Mouse (Mus musculus) C2C12 (cell line): ENCODE results near the gene Gm5460. TPM values are rescaled to one million over a fixed set of nuclear protein-coding genes. Genes with fewer than 3 reads are reported as not detected.
A peak's percentile ranks its signal among the peaks of the same experiment; 100 is the strongest.

Source experiments
- H3K27me3 ChIP-seq: one replicate; pipeline ENCODE4 v1.6.1; 2011; ENCODE audit not compliant: control insufficient read depth, insufficient read depth, insufficient read length
- H3K36me3 ChIP-seq: one replicate; pipeline ENCODE4 v1.6.1; 2011; ENCODE audit not compliant: control insufficient read depth, insufficient read depth
- H3K4me3 ChIP-seq: one replicate; pipeline ENCODE4 v1.5.1; 2011; ENCODE audit warnings: mild to moderate bottlenecking, control low read depth; ENCODE audit not compliant: poor library complexity, insufficient read depth, severe bottlenecking
- H3K79me2 ChIP-seq: one replicate; pipeline ENCODE4 v1.6.1; 2011; ENCODE audit not compliant: control insufficient read depth, insufficient read depth
- H3K79me3 ChIP-seq: one replicate; pipeline ENCODE4 v1.6.1; 2011; ENCODE audit warnings: low read depth, control low read depth
- H3ac ChIP-seq: one replicate; pipeline ENCODE3; 2011; ENCODE audit warnings: low read depth; ENCODE audit not compliant: control insufficient read depth, insufficient read length
- CEBPB ChIP-seq: IDR thresholded peaks from one replicate; pipeline ENCODE4 v1.6.1; 2011; ENCODE audit warnings: low read depth, mild to moderate bottlenecking, control low read depth, moderate library complexity
- CTCF ChIP-seq: IDR thresholded peaks from one replicate; pipeline ENCODE4 v1.5.1; 2011; ENCODE audit not compliant: control insufficient read depth, insufficient read depth, insufficient read length
- FOSL1 ChIP-seq: IDR thresholded peaks from one replicate; pipeline ENCODE4 v1.8.0; 2011; ENCODE audit warnings: mild to moderate bottlenecking, low read length; ENCODE audit not compliant: poor library complexity, insufficient read depth, severe bottlenecking
- MAX ChIP-seq: IDR thresholded peaks from one replicate; pipeline ENCODE4 v1.6.1; 2011; ENCODE audit warnings: mild to moderate bottlenecking, control low read depth
- MYOD1 ChIP-seq: IDR thresholded peaks from one replicate; pipeline ENCODE4 v1.6.1; 2011; ENCODE audit warnings: low read depth; ENCODE audit not compliant: control insufficient read depth, insufficient read length
- MYOG ChIP-seq: IDR thresholded peaks from one replicate; pipeline ENCODE4 v1.6.1; 2011; ENCODE audit not compliant: control insufficient read depth, insufficient read length; ENCODE audit errors: extremely low read depth
- USF1 ChIP-seq: IDR thresholded peaks from one replicate; pipeline ENCODE4 v1.6.1; 2011; ENCODE audit warnings: low read depth, mild to moderate bottlenecking, control low read depth, moderate library complexity
- polyA plus RNA-seq: library from polyadenylated mRNA; unstranded; fragments of >200 nt; fragmentation: generic; extraction: Trizol; gene quantifications from one replicate; pipeline ENCODE4 v1.2.1, GENCODE M21; 2012; ENCODE audit warnings: missing spikeins

Gene Gm5460
- polyA plus RNA-seq, 1 experiment = not detected

- Histone ChIP-seq H3K27me3 (no peaks in the 10 kb centered on the region), H3K36me3 (no peaks in the 10 kb centered on the region), H3ac (no peak overlapping the region), H3K79me3 (no peaks in the 10 kb centered on the region), H3K79me2 (no peaks in the 10 kb centered on the region), H3K4me3 (no peak overlapping the region)
- no peak for TF ChIP-seq MYOD1
- peak; percentile 37 for TF ChIP-seq CEBPB
- TF ChIP-seq MAX = no peak
- no peak for TF ChIP-seq USF1
- no peak for TF ChIP-seq CTCF
These were observed 15.1 kb upstream of the Gm5460 start for GRCm38 (mm10) chr14:34001445-34001844.

GRCm38 (mm10) chr14:34002358-34002757 is 14.2 kb upstream of the Gm5460 start:
- TF ChIP-seq USF1 = no peak
- no peak for TF ChIP-seq FOSL1
- TF ChIP-seq MYOD1 = no peak
- TF ChIP-seq CEBPB = no peak
- TF ChIP-seq MYOG = no peak
- no peak for TF ChIP-seq CTCF
- no peak for TF ChIP-seq MAX
- no peaks in the 10 kb centered on the region for H3K27me3 ChIP-seq

GRCm38 (mm10) chr14:34015063-34015462 is 1.5 kb upstream of the Gm5460 start, which contains the start of gene Gm30083:
Gene Gm30083, minus strand, starts transcription at chr14:34015182.
- H3K36me3 ChIP-seq = no peaks in the 10 kb centered on the region
- H3K79me2 ChIP-seq = no peaks in the 10 kb centered on the region
- H3ac ChIP-seq = no peak within 1 kb of the TSS
- no peak within 1 kb of the TSS for H3K4me3 ChIP-seq
- no peak for TF ChIP-seq CEBPB
- no peak for TF ChIP-seq MYOD1
- TF ChIP-seq MYOG = no peak
- no peak for TF ChIP-seq USF1
- no peak for TF ChIP-seq CTCF
- TF ChIP-seq FOSL1 = no peak
- H3K79me3 ChIP-seq = no peaks in the 10 kb centered on the region
- no peaks in the 10 kb centered on the region for H3K27me3 ChIP-seq

More at GRCm38 (mm10) chr14:34002358-34002757, 14.2 kb upstream of the Gm5460 start:
- Histone ChIP-seq H3K79me3 (no peaks in the 10 kb centered on the region), H3K79me2 (no peaks in the 10 kb centered on the region), H3K36me3 (no peaks in the 10 kb centered on the region), H3ac (no peak overlapping the region), H3K4me3 (no peak overlapping the region)

GRCm38 (mm10) chr14:34016938-34017337 is 380 bp downstream of the Gm5460 start:
- Histone ChIP-seq H3K4me3 (no peak overlapping the region), H3K36me3 (no peaks in the 10 kb centered on the region), H3ac (no peak overlapping the region), H3K79me2 (no peaks in the 10 kb centered on the region), H3K79me3 (no peaks in the 10 kb centered on the region), H3K27me3 (no peaks in the 10 kb centered on the region)
- no peak for TF ChIP-seq FOSL1

- Histone ChIP-seq H3K36me3 (no peaks in the 10 kb centered on the region), H3K79me3 (no peaks in the 10 kb centered on the region), H3ac (no peak overlapping the region), H3K79me2 (no peaks in the 10 kb centered on the region), H3K27me3 (no peaks in the 10 kb centered on the region), H3K4me3 (no peak overlapping the region)
- TF ChIP-seq MAX (no peak), CEBPB (no peak), MYOD1 (no peak), USF1 (no peak), CTCF (no peak), MYOG (no peak), FOSL1 (no peak)
These were observed 10.2 kb downstream of the Gm5460 start for GRCm38 (mm10) chr14:34026710-34027109.

- no peak overlapping the region for H3K4me3 ChIP-seq
- H3K79me2 ChIP-seq = no peaks in the 10 kb centered on the region
- no peak overlapping the region for H3ac ChIP-seq
- no peaks in the 10 kb centered on the region for H3K27me3 ChIP-seq
- no peaks in the 10 kb centered on the region for H3K36me3 ChIP-seq
- no peaks in the 10 kb centered on the region for H3K79me3 ChIP-seq
- TF ChIP-seq MAX (no peak), MYOD1 (no peak), MYOG (no peak), FOSL1 (no peak)
These were observed 17.5 kb downstream of the Gm5460 start for GRCm38 (mm10) chr14:34033841-34034610.
